Mouse (Mus musculus): ENCODE results near the gene Il22ra2. TPM values are rescaled to one million over a fixed set of nuclear protein-coding genes. Genes with fewer than 3 reads are reported as not detected.
"Not testable (repeated sequence)": the region's sequence is repeated elsewhere in the genome, so short reads cannot be mapped to it uniquely, and the experiment has no call there.

Gene Il22ra2
- polyA plus RNA-seq, 1 experiment from 2014 or later, result not detected

GRCm38 (mm10) chr10:19596866-19597265 is 24.9 kb upstream of the Il22ra2 start:
- H3K27ac ChIP-seq (ENCODE audit: low read depth, low read length), result no peak overlapping the region
- no peak overlapping the region for H3K4me3 ChIP-seq (ENCODE audit: low read length)
- ATAC-seq (ENCODE audit: low FRiP score, low TSS enrichment), result no peak
- no peak overlapping the region for H3K4me2 ChIP-seq (replicated peaks; ENCODE audit: low read depth, low read length)
- H3K36me3 ChIP-seq (ENCODE audit: control insufficient read depth, insufficient read depth, low read length), result peaks cover 18% of the 10 kb centered on the region; the same call in 1 of the 2 replicates
- H3K4me1 ChIP-seq (ENCODE audit: control insufficient read depth, insufficient read depth, low read length), result peaks cover 8% of the 10 kb centered on the region; the same call in 1 of the 2 replicates
- H3K9me3 ChIP-seq (ENCODE audit: control insufficient read depth, low read length), result no peaks in the 10 kb centered on the region
- H3K27me3 ChIP-seq (ENCODE audit: control insufficient read depth, insufficient read depth, low read length), result no peaks in the 10 kb centered on the region
- WGBS, result 84% methylated on average over 4 of the region's 4 CpGs
- no peak overlapping the region for H3K9ac ChIP-seq (ENCODE audit: low read depth, low read length)

- H3K9ac ChIP-seq (ENCODE audit: low read depth, low read length), result no peak overlapping the region
- ATAC-seq (ENCODE audit: low FRiP score, low TSS enrichment), result peak; percentile 57; the same call in 1 of the 2 replicates
- 66% methylated on average over 11 of the region's 11 CpGs for WGBS
- H3K4me2 ChIP-seq (replicated peaks; ENCODE audit: low read depth, low read length), result no peak overlapping the region
- H3K36me3 ChIP-seq (ENCODE audit: control insufficient read depth, insufficient read depth, low read length), result peaks cover 30% of the 10 kb centered on the region; the same call in 1 of the 2 replicates
- no peaks in the 10 kb centered on the region for H3K27me3 ChIP-seq (ENCODE audit: control insufficient read depth, insufficient read depth, low read length)
- no peaks in the 10 kb centered on the region for H3K9me3 ChIP-seq (ENCODE audit: control insufficient read depth, low read length)
- H3K4me1 ChIP-seq (ENCODE audit: control insufficient read depth, insufficient read depth, low read length), result peaks cover 4% of the 10 kb centered on the region; the same call in 1 of the 2 replicates
- H3K4me3 ChIP-seq (ENCODE audit: low read length), result no peak overlapping the region
- peak overlapping the region; percentile 14; the same call in 1 of the 2 replicates for H3K27ac ChIP-seq (ENCODE audit: low read depth, low read length)
Observed at GRCm38 (mm10) chr10:19598091-19598490, 23.7 kb upstream of the Il22ra2 start.

- Histone ChIP-seq H3K9me3 (ENCODE audit: control insufficient read depth, low read length) (no peaks in the 10 kb centered on the region), H3K27me3 (ENCODE audit: control insufficient read depth, insufficient read depth, low read length) (no peaks in the 10 kb centered on the region), H3K9ac (ENCODE audit: low read depth, low read length) (no peak overlapping the region), H3K36me3 (ENCODE audit: control insufficient read depth, insufficient read depth, low read length) (peaks cover 39% of the 10 kb centered on the region; the same call in 1 of the 2 replicates), H3K4me1 (ENCODE audit: control insufficient read depth, insufficient read depth, low read length) (no peaks in the 10 kb centered on the region), H3K27ac (ENCODE audit: low read depth, low read length) (no peak overlapping the region), H3K4me2 (replicated peaks; ENCODE audit: low read depth, low read length) (no peak overlapping the region), H3K4me3 (ENCODE audit: low read length) (no peak overlapping the region)
- ATAC-seq (ENCODE audit: low FRiP score, low TSS enrichment), result no peak
- 91% methylated on average over 6 of the region's 6 CpGs for WGBS
Observed at GRCm38 (mm10) chr10:19599331-19600092, 22.3 kb upstream of the Il22ra2 start.

- Histone ChIP-seq H3K36me3 (ENCODE audit: control insufficient read depth, insufficient read depth, low read length) (peaks cover 44% of the 10 kb centered on the region; the same call in 1 of the 2 replicates), H3K9me3 (ENCODE audit: control insufficient read depth, low read length) (no peaks in the 10 kb centered on the region)
- WGBS, result 89% methylated on average over 3 of the region's 3 CpGs
Observed at GRCm38 (mm10) chr10:19600093-19600420, 21.7 kb upstream of the Il22ra2 start.

GRCm38 (mm10) chr10:19601502-19601901 is 20.3 kb upstream of the Il22ra2 start:
- not testable (repeated sequence) for H3K4me1 ChIP-seq (ENCODE audit: control insufficient read depth, insufficient read depth, low read length); H3K9ac ChIP-seq (ENCODE audit: low read depth, low read length); ATAC-seq (ENCODE audit: low FRiP score, low TSS enrichment); H3K27me3 ChIP-seq (ENCODE audit: control insufficient read depth, insufficient read depth, low read length); H3K9me3 ChIP-seq (ENCODE audit: control insufficient read depth, low read length); H3K4me2 ChIP-seq (replicated peaks; ENCODE audit: low read depth, low read length); H3K27ac ChIP-seq (ENCODE audit: low read depth, low read length); H3K4me3 ChIP-seq (ENCODE audit: low read length)
- H3K36me3 ChIP-seq (ENCODE audit: control insufficient read depth, insufficient read depth, low read length), result peaks cover 59% of the 10 kb centered on the region
- WGBS, result 17% methylated on average over 1 of the region's 1 CpGs

More at GRCm38 (mm10) chr10:19600093-19600420, 21.7 kb upstream of the Il22ra2 start:
- Histone ChIP-seq H3K4me2 (replicated peaks; ENCODE audit: low read depth, low read length) (no peak overlapping the region), H3K4me1 (ENCODE audit: control insufficient read depth, insufficient read depth, low read length) (no peaks in the 10 kb centered on the region), H3K9ac (ENCODE audit: low read depth, low read length) (no peak overlapping the region), H3K27ac (ENCODE audit: low read depth, low read length) (no peak overlapping the region), H3K4me3 (ENCODE audit: low read length) (no peak overlapping the region), H3K27me3 (ENCODE audit: control insufficient read depth, insufficient read depth, low read length) (no peaks in the 10 kb centered on the region)
- ATAC-seq (ENCODE audit: low FRiP score, low TSS enrichment), result no peak

GRCm38 (mm10) chr10:19603231-19603630 is 18.6 kb upstream of the Il22ra2 start:
- Histone ChIP-seq H3K4me1 (ENCODE audit: control insufficient read depth, insufficient read depth, low read length) (no peaks in the 10 kb centered on the region), H3K9ac (ENCODE audit: low read depth, low read length) (no peak overlapping the region), H3K4me2 (replicated peaks; ENCODE audit: low read depth, low read length) (no peak overlapping the region), H3K9me3 (ENCODE audit: control insufficient read depth, low read length) (no peaks in the 10 kb centered on the region), H3K4me3 (ENCODE audit: low read length) (no peak overlapping the region), H3K27me3 (ENCODE audit: control insufficient read depth, insufficient read depth, low read length) (no peaks in the 10 kb centered on the region), H3K36me3 (ENCODE audit: control insufficient read depth, insufficient read depth, low read length) (peaks cover 65% of the 10 kb centered on the region), H3K27ac (ENCODE audit: low read depth, low read length) (no peak overlapping the region)
- 92% methylated on average over 6 of the region's 6 CpGs for WGBS
- ATAC-seq (ENCODE audit: low FRiP score, low TSS enrichment), result no peak

GRCm38 (mm10) chr10:19609125-19609524 is 12.7 kb upstream of the Il22ra2 start:
- no peak overlapping the region for H3K9ac ChIP-seq (ENCODE audit: low read depth, low read length)
- no peak overlapping the region for H3K4me2 ChIP-seq (replicated peaks; ENCODE audit: low read depth, low read length)
- no peak for ATAC-seq (ENCODE audit: low FRiP score, low TSS enrichment)
- 62% methylated on average over 14 of the region's 14 CpGs for WGBS
- no peaks in the 10 kb centered on the region for H3K27me3 ChIP-seq (ENCODE audit: control insufficient read depth, insufficient read depth, low read length)
- H3K4me1 ChIP-seq (ENCODE audit: control insufficient read depth, insufficient read depth, low read length), result no peaks in the 10 kb centered on the region
- H3K4me3 ChIP-seq (ENCODE audit: low read length), result no peak overlapping the region
- peaks cover 39% of the 10 kb centered on the region for H3K36me3 ChIP-seq (ENCODE audit: control insufficient read depth, insufficient read depth, low read length)
- H3K9me3 ChIP-seq (ENCODE audit: control insufficient read depth, low read length), result no peaks in the 10 kb centered on the region
- H3K27ac ChIP-seq (ENCODE audit: low read depth, low read length), result no peak overlapping the region

- no peaks in the 10 kb centered on the region for H3K4me1 ChIP-seq (ENCODE audit: control insufficient read depth, insufficient read depth, low read length)
- ATAC-seq (ENCODE audit: low FRiP score, low TSS enrichment), result no peak
- no peak overlapping the region for H3K9ac ChIP-seq (ENCODE audit: low read depth, low read length)
- no peak overlapping the region for H3K27ac ChIP-seq (ENCODE audit: low read depth, low read length)
- no peaks in the 10 kb centered on the region for H3K27me3 ChIP-seq (ENCODE audit: control insufficient read depth, insufficient read depth, low read length)
- no peaks in the 10 kb centered on the region for H3K9me3 ChIP-seq (ENCODE audit: control insufficient read depth, low read length)
- peaks cover 15% of the 10 kb centered on the region; the same call in 1 of the 2 replicates for H3K36me3 ChIP-seq (ENCODE audit: control insufficient read depth, insufficient read depth, low read length)
- H3K4me3 ChIP-seq (ENCODE audit: low read length), result no peak overlapping the region
- 55% methylated on average over 2 of the region's 2 CpGs for WGBS
- no peak overlapping the region for H3K4me2 ChIP-seq (replicated peaks; ENCODE audit: low read depth, low read length)
Observed at GRCm38 (mm10) chr10:19611616-19612015, 10.2 kb upstream of the Il22ra2 start.

GRCm38 (mm10) chr10:19613111-19613753 is 8.6 kb upstream of the Il22ra2 start:
- peak overlapping the region; percentile 24; the same call in 1 of the 2 replicates for H3K27ac ChIP-seq (ENCODE audit: low read depth, low read length)
- peaks cover 10% of the 10 kb centered on the region; the same call in 1 of the 2 replicates for H3K36me3 ChIP-seq (ENCODE audit: control insufficient read depth, insufficient read depth, low read length)
- H3K27me3 ChIP-seq (ENCODE audit: control insufficient read depth, insufficient read depth, low read length), result no peaks in the 10 kb centered on the region
- no peaks in the 10 kb centered on the region for H3K4me1 ChIP-seq (ENCODE audit: control insufficient read depth, insufficient read depth, low read length)
- no peak overlapping the region for H3K4me3 ChIP-seq (ENCODE audit: low read length)
- no peak for ATAC-seq (ENCODE audit: low FRiP score, low TSS enrichment)
- H3K9me3 ChIP-seq (ENCODE audit: control insufficient read depth, low read length), result no peaks in the 10 kb centered on the region
- H3K9ac ChIP-seq (ENCODE audit: low read depth, low read length), result no peak overlapping the region
- H3K4me2 ChIP-seq (replicated peaks; ENCODE audit: low read depth, low read length), result no peak overlapping the region
- 44% methylated on average over 7 of the region's 7 CpGs for WGBS

All from kidney, embryonic 14.5 days (tissue).